Mouse (Mus musculus) hindbrain, embryonic 15.5 days (tissue): ENCODE measurements around the gene Mycl. TPM values are rescaled to one million over a fixed set of nuclear protein-coding genes. Genes with fewer than 3 reads are reported as not detected.
A peak's percentile ranks its signal among the peaks of the same experiment; 100 is the strongest.

ENCODE experiments used
- ATAC-seq: fragments of 200-750 bp; cut with Nextera tagmentation; 2 replicates; pipeline ENCODE4 v1.8.0; 2017; ENCODE audit warnings: low read depth, moderate number of reproducible peaks, moderate TSS enrichment; ENCODE audit not compliant: low FRiP score
- H3K27ac ChIP-seq: fragments of 300-500 bp; sonication (generic); replicated peaks from 2 replicates; pipeline ENCODE4 v1.5.1; 2015; ENCODE audit warnings: mild to moderate bottlenecking, inconsistent platforms
- H3K27me3 ChIP-seq: fragments of 300-500 bp; sonication (generic); 2 replicates; pipeline ENCODE4 v1.6.1; 2015; ENCODE audit warnings: control low read depth, inconsistent platforms
- H3K36me3 ChIP-seq: fragments of 300-500 bp; sonication (generic); 2 replicates; pipeline ENCODE4 v1.6.1; 2015; ENCODE audit warnings: control low read depth, inconsistent platforms
- H3K4me1 ChIP-seq: fragments of 300-500 bp; sonication (generic); replicated peaks from 2 replicates; pipeline ENCODE4 v1.6.1; 2015; ENCODE audit warnings: control low read depth, inconsistent platforms
- H3K4me2 ChIP-seq: fragments of 300-500 bp; sonication (generic); 2 replicates; pipeline ENCODE4 v1.6.1; 2015; ENCODE audit warnings: moderate library complexity, mild to moderate bottlenecking, inconsistent platforms
- H3K4me3 ChIP-seq: fragments of 300-500 bp; sonication (generic); 2 replicates; pipeline ENCODE4 v1.5.1; 2015; ENCODE audit warnings: mild to moderate bottlenecking, inconsistent platforms
- H3K9ac ChIP-seq: fragments of 300-500 bp; sonication (generic); 2 replicates; pipeline ENCODE4 v1.6.1; 2015; ENCODE audit warnings: inconsistent platforms
- H3K9me3 ChIP-seq: fragments of 300-500 bp; sonication (generic); 2 replicates; pipeline ENCODE4 v1.6.1; 2016; ENCODE audit warnings: control low read depth, inconsistent platforms
- WGBS: fragments of 180-500 bp; shearing (Covaris S2); methylation state at CpG from one replicate; pipeline ENCODE4 v1.1.7; 2015; 5-methylcytosine and 5-hydroxymethylcytosine counted together
- polyA plus RNA-seq: library from polyadenylated mRNA; unstranded; fragments of >200 nt; fragmentation: Nextera tagmentation; extraction: Ambion mirVana; gene quantifications from 2 replicates; pipeline ENCODE4 v1.2.1, GENCODE M21; 2015

Mycl gene
- polyA plus RNA-seq, 1 experiment from 2014 or later: 66.3 TPM

GRCm38 (mm10) chr4:122961589-122961988 lies 33.9 kb upstream of the Mycl start:
- no peak overlapping the region for H3K9ac ChIP-seq
- ATAC-seq: no peak
- no peak overlapping the region for H3K27ac ChIP-seq
- no peaks in the 10 kb centered on the region for H3K36me3 ChIP-seq
- H3K27me3 ChIP-seq: peaks cover 2% of the 10 kb centered on the region; the same call in 1 of the 2 replicates
- H3K9me3 ChIP-seq: no peaks in the 10 kb centered on the region
- 19% methylated on average over 6 of the region's 6 CpGs for WGBS
- H3K4me3 ChIP-seq: peak overlapping the region; percentile 52
- H3K4me2 ChIP-seq: peak overlapping the region; percentile 96
- peaks cover 29% of the 10 kb centered on the region for H3K4me1 ChIP-seq

- H3K27ac ChIP-seq: no peak overlapping the region
- ATAC-seq: no peak
- no peak overlapping the region for H3K4me2 ChIP-seq
- H3K9me3 ChIP-seq: no peaks in the 10 kb centered on the region
- H3K36me3 ChIP-seq: no peaks in the 10 kb centered on the region
- WGBS: 22% methylated on average over 8 of the region's 8 CpGs
- H3K27me3 ChIP-seq: peaks cover 2% of the 10 kb centered on the region; the same call in 1 of the 2 replicates
- no peak overlapping the region for H3K4me3 ChIP-seq
- H3K4me1 ChIP-seq: peaks cover 29% of the 10 kb centered on the region
- no peak overlapping the region for H3K9ac ChIP-seq
These were observed 32.7 kb upstream of the Mycl start for GRCm38 (mm10) chr4:122962751-122963150.

GRCm38 (mm10) chr4:122968106-122968505 lies 27.3 kb upstream of the Mycl start:
- ATAC-seq: no peak
- Histone ChIP-seq H3K4me3 (no peak overlapping the region), H3K27me3 (no peaks in the 10 kb centered on the region), H3K36me3 (no peaks in the 10 kb centered on the region), H3K9ac (no peak overlapping the region), H3K4me1 (no peaks in the 10 kb centered on the region), H3K27ac (no peak overlapping the region), H3K9me3 (no peaks in the 10 kb centered on the region), H3K4me2 (no peak overlapping the region)
- 79% methylated on average over 4 of the region's 4 CpGs for WGBS

- 85% methylated on average over 4 of the region's 4 CpGs for WGBS
- H3K9ac ChIP-seq: no peak overlapping the region
- no peak overlapping the region for H3K4me3 ChIP-seq
- no peaks in the 10 kb centered on the region for H3K4me1 ChIP-seq
- H3K27ac ChIP-seq: no peak overlapping the region
- H3K27me3 ChIP-seq: no peaks in the 10 kb centered on the region
- H3K36me3 ChIP-seq: no peaks in the 10 kb centered on the region
- no peak overlapping the region for H3K4me2 ChIP-seq
- H3K9me3 ChIP-seq: no peaks in the 10 kb centered on the region
- no peak for ATAC-seq
These were observed 24.3 kb upstream of the Mycl start for GRCm38 (mm10) chr4:122971191-122971590.

- H3K9ac ChIP-seq: no peak overlapping the region
- no peaks in the 10 kb centered on the region for H3K9me3 ChIP-seq
- 95% methylated on average over 4 of the region's 4 CpGs for WGBS
- no peaks in the 10 kb centered on the region for H3K4me1 ChIP-seq
- H3K4me3 ChIP-seq: no peak overlapping the region
- no peak overlapping the region for H3K4me2 ChIP-seq
- no peaks in the 10 kb centered on the region for H3K36me3 ChIP-seq
- no peak for ATAC-seq
- H3K27me3 ChIP-seq: no peaks in the 10 kb centered on the region
- H3K27ac ChIP-seq: no peak overlapping the region
These were observed 23.8 kb upstream of the Mycl start for GRCm38 (mm10) chr4:122971646-122972045.

GRCm38 (mm10) chr4:122972056-122972455 lies 23.4 kb upstream of the Mycl start:
- H3K4me2 ChIP-seq: no peak overlapping the region
- no peaks in the 10 kb centered on the region for H3K27me3 ChIP-seq
- no peak overlapping the region for H3K4me3 ChIP-seq
- no peaks in the 10 kb centered on the region for H3K4me1 ChIP-seq
- no peaks in the 10 kb centered on the region for H3K9me3 ChIP-seq
- WGBS: 72% methylated on average over 8 of the region's 8 CpGs
- no peaks in the 10 kb centered on the region for H3K36me3 ChIP-seq
- H3K9ac ChIP-seq: no peak overlapping the region
- H3K27ac ChIP-seq: no peak overlapping the region
- ATAC-seq: no peak

GRCm38 (mm10) chr4:122974976-122975520 lies 20.4 kb upstream of the Mycl start:
- no peak for ATAC-seq
- Histone ChIP-seq H3K27ac (no peak overlapping the region), H3K9ac (no peak overlapping the region), H3K27me3 (no peaks in the 10 kb centered on the region), H3K36me3 (no peaks in the 10 kb centered on the region), H3K4me3 (no peak overlapping the region), H3K9me3 (no peaks in the 10 kb centered on the region), H3K4me1 (no peaks in the 10 kb centered on the region), H3K4me2 (no peak overlapping the region)
- WGBS: 90% methylated on average over 5 of the region's 5 CpGs

GRCm38 (mm10) chr4:122976885-122977284 lies 18.6 kb upstream of the Mycl start:
- H3K36me3 ChIP-seq: no peaks in the 10 kb centered on the region
- H3K4me2 ChIP-seq: no peak overlapping the region
- 81% methylated on average over 4 of the region's 4 CpGs for WGBS
- H3K4me3 ChIP-seq: no peak overlapping the region
- no peak overlapping the region for H3K9ac ChIP-seq
- H3K27me3 ChIP-seq: 0 out of 2 replicates have a peak, but pooled peaks cover 2% of the 10 kb centered on the region
- no peak overlapping the region for H3K27ac ChIP-seq
- no peaks in the 10 kb centered on the region for H3K4me1 ChIP-seq
- H3K9me3 ChIP-seq: no peaks in the 10 kb centered on the region
- ATAC-seq: no peak

- peaks cover 9% of the 10 kb centered on the region for H3K4me1 ChIP-seq
- H3K36me3 ChIP-seq: no peaks in the 10 kb centered on the region
- no peak overlapping the region for H3K27ac ChIP-seq
- H3K4me2 ChIP-seq: no peak overlapping the region
- H3K9me3 ChIP-seq: no peaks in the 10 kb centered on the region
- WGBS: 86% methylated on average over 2 of the region's 2 CpGs
- peaks cover 10% of the 10 kb centered on the region for H3K27me3 ChIP-seq
- H3K9ac ChIP-seq: no peak overlapping the region
- H3K4me3 ChIP-seq: no peak overlapping the region
- no peak for ATAC-seq
These were observed 16.6 kb upstream of the Mycl start for GRCm38 (mm10) chr4:122978850-122979249.

- no peaks in the 10 kb centered on the region for H3K36me3 ChIP-seq
- H3K27ac ChIP-seq: no peak overlapping the region
- 82% methylated on average over 3 of the region's 3 CpGs for WGBS
- no peak overlapping the region for H3K4me2 ChIP-seq
- peaks cover 10% of the 10 kb centered on the region for H3K4me1 ChIP-seq
- H3K27me3 ChIP-seq: peaks cover 11% of the 10 kb centered on the region
- no peak overlapping the region for H3K4me3 ChIP-seq
- no peak for ATAC-seq
- H3K9me3 ChIP-seq: no peaks in the 10 kb centered on the region
- H3K9ac ChIP-seq: no peak overlapping the region
These were observed 15.6 kb upstream of the Mycl start for GRCm38 (mm10) chr4:122979826-122980225.

- no peak overlapping the region for H3K27ac ChIP-seq
- H3K9me3 ChIP-seq: no peaks in the 10 kb centered on the region
- no peak overlapping the region for H3K4me3 ChIP-seq
- no peak overlapping the region for H3K9ac ChIP-seq
- H3K36me3 ChIP-seq: no peaks in the 10 kb centered on the region
- peaks cover 12% of the 10 kb centered on the region for H3K4me1 ChIP-seq
- peaks cover 11% of the 10 kb centered on the region for H3K27me3 ChIP-seq
- 82% methylated on average over 2 of the region's 2 CpGs for WGBS
- ATAC-seq: no peak
- H3K4me2 ChIP-seq: no peak overlapping the region
These were observed 14.8 kb upstream of the Mycl start for GRCm38 (mm10) chr4:122980684-122981083.

- no peak overlapping the region for H3K4me2 ChIP-seq
- H3K9me3 ChIP-seq: no peaks in the 10 kb centered on the region
- peaks cover 11% of the 10 kb centered on the region for H3K27me3 ChIP-seq
- H3K4me1 ChIP-seq: peaks cover 12% of the 10 kb centered on the region
- H3K4me3 ChIP-seq: no peak overlapping the region
- H3K9ac ChIP-seq: no peak overlapping the region
- H3K36me3 ChIP-seq: no peaks in the 10 kb centered on the region
- no peak overlapping the region for H3K27ac ChIP-seq
- ATAC-seq: no peak
- WGBS: 89% methylated on average over 7 of the region's 7 CpGs
These were observed 14.2 kb upstream of the Mycl start for GRCm38 (mm10) chr4:122981238-122981637.

- H3K36me3 ChIP-seq: no peaks in the 10 kb centered on the region
- no peak overlapping the region for H3K9ac ChIP-seq
- no peak for ATAC-seq
- H3K4me2 ChIP-seq: no peak overlapping the region
- H3K27me3 ChIP-seq: peaks cover 11% of the 10 kb centered on the region
- no peaks in the 10 kb centered on the region for H3K9me3 ChIP-seq
- WGBS: 43% methylated on average over 3 of the region's 3 CpGs
- H3K27ac ChIP-seq: no peak overlapping the region
- no peak overlapping the region for H3K4me3 ChIP-seq
- peaks cover 12% of the 10 kb centered on the region for H3K4me1 ChIP-seq
These were observed 13.5 kb upstream of the Mycl start for GRCm38 (mm10) chr4:122981930-122982329.
